11 mouse cellular contexts compared by ENCODE assay signal in the genomic region with DNA sequence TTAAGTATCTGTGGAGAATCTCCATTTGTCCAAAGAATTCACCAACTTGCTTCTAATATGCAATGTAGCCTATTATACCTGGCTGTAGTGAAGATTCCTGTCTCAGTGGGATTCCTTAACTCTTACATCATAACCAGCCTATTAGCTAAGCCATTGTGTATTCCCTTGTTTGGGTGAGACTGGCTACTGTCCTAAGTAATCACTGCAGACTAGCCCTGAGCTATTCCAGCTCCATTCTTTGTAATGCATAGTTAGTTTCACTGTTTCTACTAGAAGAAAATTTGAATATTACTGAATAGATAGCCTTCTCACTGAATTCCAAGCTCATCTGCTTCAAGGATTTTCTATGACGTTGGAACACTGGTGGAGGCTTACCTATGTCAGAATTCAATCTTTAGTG.
"Had no signal": no experiment of that assay in that cellular context is flagged by ENCODE, and none has a peak within 500 bp of the region (broad histone marks: within the 10 kb centered on the region; RNA-seq: fewer than 3 reads in every experiment).

No protein-coding gene starts in this region.

- DNase-seq: heart, postnatal 10 days; heart, postnatal 14 days; heart, postnatal 36 days; heart, postnatal 4 days; kidney, adult 18-20 months; kidney, postnatal 10 days; kidney, postnatal 14 days; kidney, postnatal 25 days; kidney, postnatal 4 days; layer of hippocampus, adult 9-11 months; layer of hippocampus, postnatal 36 days had no signal
